Mouse (Mus musculus): ENCODE data around the gene Haus4. TPM values are rescaled to one million over a fixed set of nuclear protein-coding genes. Genes with fewer than 3 reads are reported as not detected.

Haus4 gene
- polyA plus RNA-seq, 1 experiment from 2014 or later, result 28.6 TPM

Other genes with a start within 250 kb of the Haus4 start
- gene Oxa1l, start 193.8 kb downstream of the Haus4 start, polyA plus RNA-seq (2015; fragmentation: Nextera tagmentation; extraction: Ambion mirVana), result 52.6 and 53.1 TPM in 2 replicates
- 6.7 and 7.9 TPM in 2 replicates for gene Slc7a7, start 136.8 kb downstream of the Haus4 start, polyA plus RNA-seq (2015; fragmentation: Nextera tagmentation; extraction: Ambion mirVana)
- 209 and 275 TPM in 2 replicates for gene Mrpl52, start 127.7 kb downstream of the Haus4 start, polyA plus RNA-seq (2015; fragmentation: Nextera tagmentation; extraction: Ambion mirVana)
- 52.7 and 65.4 TPM in 2 replicates for gene Mmp14, start 123.0 kb downstream of the Haus4 start, polyA plus RNA-seq (2015; fragmentation: Nextera tagmentation; extraction: Ambion mirVana)
- gene Lrp10, start 90.5 kb downstream of the Haus4 start, polyA plus RNA-seq (2015; fragmentation: Nextera tagmentation; extraction: Ambion mirVana), result 30.1 and 32.7 TPM in 2 replicates
- 47.8 and 51.3 TPM in 2 replicates for gene Rem2, start 78.5 kb downstream of the Haus4 start, polyA plus RNA-seq (2015; fragmentation: Nextera tagmentation; extraction: Ambion mirVana)
- gene Prmt5, start 37.1 kb downstream of the Haus4 start, polyA plus RNA-seq (2015; fragmentation: Nextera tagmentation; extraction: Ambion mirVana), result 91.6 and 95.0 TPM in 2 replicates
- 11.3 and 15.5 TPM in 2 replicates for gene Ajuba, start 22.9 kb upstream of the Haus4 start, polyA plus RNA-seq (2015; fragmentation: Nextera tagmentation; extraction: Ambion mirVana)
- 7.6 and 8.3 TPM in 2 replicates for gene 4931414P19Rik, start 51.4 kb upstream of the Haus4 start, polyA plus RNA-seq (2015; fragmentation: Nextera tagmentation; extraction: Ambion mirVana)
- 466 and 501 TPM in 2 replicates for gene Psmb5, start 63.4 kb upstream of the Haus4 start, polyA plus RNA-seq (2015; fragmentation: Nextera tagmentation; extraction: Ambion mirVana)
- gene Psmb11, start 66.8 kb upstream of the Haus4 start, polyA plus RNA-seq (2015; fragmentation: Nextera tagmentation; extraction: Ambion mirVana), result 0.07 TPM in 1 of 2 replicates, not detected in the other
- gene Gm17606, start 86.3 kb upstream of the Haus4 start, polyA plus RNA-seq (2015; fragmentation: Nextera tagmentation; extraction: Ambion mirVana), result not detected in 2 replicates
- gene Cdh24, start 86.7 kb upstream of the Haus4 start, polyA plus RNA-seq (2015; fragmentation: Nextera tagmentation; extraction: Ambion mirVana), result 9.1 and 9.2 TPM in 2 replicates
- 84.6 and 90.6 TPM in 2 replicates for gene 1700123O20Rik, start 131.6 kb upstream of the Haus4 start, polyA plus RNA-seq (2015; fragmentation: Nextera tagmentation; extraction: Ambion mirVana)
- gene Acin1, start 132.3 kb upstream of the Haus4 start, polyA plus RNA-seq (2015; fragmentation: Nextera tagmentation; extraction: Ambion mirVana), result 140 and 146 TPM in 2 replicates
- gene Gm29776, start 144.2 kb upstream of the Haus4 start, polyA plus RNA-seq (2015; fragmentation: Nextera tagmentation; extraction: Ambion mirVana), result 0.12 and 0.24 TPM in 2 replicates
- gene Cebpe, start 157.6 kb upstream of the Haus4 start, polyA plus RNA-seq (2015; fragmentation: Nextera tagmentation; extraction: Ambion mirVana), result 0.23 TPM in 1 of 2 replicates, not detected in the other
- gene Slc7a8, start 227.3 kb upstream of the Haus4 start, polyA plus RNA-seq (2015; fragmentation: Nextera tagmentation; extraction: Ambion mirVana), result 4.4 and 5.1 TPM in 2 replicates